Mouse (Mus musculus): ENCODE results near the gene Gm2244.
"Not testable (repeated sequence)": the region's sequence is repeated elsewhere in the genome, so short reads cannot be mapped to it uniquely, and the experiment has no call there.

Gm2244 gene

GRCm38 (mm10) chr14:19549863-19550262 lies at the start of gene Gm2244:
TSS of gene Gm2244 (minus strand) at chr14:19549963.
- DNase-seq (ENCODE audit: low read depth, low spot score), result not testable (repeated sequence)

- DNase-seq (ENCODE audit: low read depth, low spot score), result not testable (repeated sequence)
Measured at GRCm38 (mm10) chr14:19584804-19585667, 35.3 kb upstream of the Gm2244 start, which contains the start of gene Gm2237. TSS of gene Gm2237 (minus strand) at chr14:19585135.

Measured in ES-CJ7 (cell line).